Mouse (Mus musculus) left cerebral cortex, postnatal 25 days (tissue): ENCODE data around the gene H3f3b. TPM values are rescaled to one million over a fixed set of nuclear protein-coding genes. Genes with fewer than 3 reads are reported as not detected.

Experiments
- DNase-seq, 2 experiments: peaks; one replicate each; pipeline ENCODE4 v3.0.0; 2022; ENCODE audit warnings: low spot score in 2 of 2, mixed read lengths in 1 of 2
- intact Hi-C: fragments of 180-260 bp; cut with DNase I; formaldehyde crosslinking; loops from one replicate; pipeline ENCODE4 v1.15.1; 2025
- total RNA-seq, 2 experiments: library from RNA; stranded (reverse); gene quantifications; 2 replicates each; pipeline ENCODE4 v1.2.3; 2021

Gene H3f3b
- total RNA-seq, 2 experiments from 2014 or later = 225 to 260 TPM

DNA sequence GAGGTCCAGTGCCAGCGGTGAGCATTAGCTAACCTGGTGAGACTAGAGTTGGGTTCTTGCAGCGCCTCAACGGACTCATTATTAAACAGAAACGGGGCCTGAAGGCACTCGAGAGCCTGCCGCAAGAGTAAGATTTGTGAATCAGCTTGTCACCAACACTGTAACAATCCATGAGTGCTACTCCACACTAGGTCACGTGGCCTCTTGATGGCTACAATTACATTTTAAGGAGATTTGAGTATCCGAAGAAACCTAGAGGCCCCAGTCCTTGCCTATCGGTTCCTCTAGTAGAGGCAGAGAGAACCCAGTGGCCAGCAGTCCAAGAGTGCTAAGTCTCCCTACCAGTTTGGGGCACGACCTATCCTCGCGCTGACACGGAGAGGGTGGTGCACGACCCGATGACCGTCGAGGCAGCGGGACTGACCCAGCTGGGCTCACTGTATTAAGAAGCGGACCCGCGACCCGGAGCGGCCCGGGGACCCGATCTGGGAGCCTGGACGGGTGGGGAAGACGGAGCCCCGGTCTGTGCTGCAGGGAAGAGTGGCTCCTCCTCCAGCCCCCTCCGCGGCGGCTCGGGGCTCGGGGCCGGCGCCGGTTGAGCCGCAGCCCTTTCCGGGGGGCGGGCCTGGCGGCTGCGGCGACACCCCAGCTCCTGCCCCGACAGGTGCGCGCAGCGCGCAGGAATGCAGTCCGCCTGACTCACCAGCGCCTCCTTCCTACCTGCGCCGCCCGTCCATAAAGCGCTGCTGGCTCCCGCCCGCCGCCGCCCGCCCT is 53.3 kb downstream of the H3f3b start, which contains the start of gene Itgb4:
TSS of gene Itgb4 (plus strand) at position 401 of the 774 bp plus-strand sequence.
- DNase-seq = no peak
- intact Hi-C loops = no loop called here

Other genes with a start within 250 kb of the H3f3b start
- 10 to 100 TPM; 18.8 to 20.7 TPM for gene Caskin2, start 214.3 kb downstream of the H3f3b start, total RNA-seq
- gene Tsen54, start 213.2 kb downstream of the H3f3b start, total RNA-seq = 10 to 100 TPM; 12.5 to 12.7 TPM
- gene Llgl2, start 203.9 kb downstream of the H3f3b start, total RNA-seq = 1 to 10 TPM; 3.7 to 4.0 TPM
- under 1 TPM; 0.11 to 0.23 TPM for gene Myo15b, start 169.6 kb downstream of the H3f3b start, total RNA-seq
- gene Smim5, start 128.0 kb downstream of the H3f3b start, total RNA-seq = under 1 TPM in 1 of 2 experiments, not detected in 1; 0.32 TPM
- not detected for gene Smim6, start 115.9 kb downstream of the H3f3b start, total RNA-seq
- gene Sap30bp, start 94.7 kb downstream of the H3f3b start, total RNA-seq = 10 to 100 TPM; 40.4 to 45.5 TPM
- 10 to 100 TPM; 22.3 to 26.3 TPM for gene Recql5, start 94.5 kb downstream of the H3f3b start, total RNA-seq
- 1 to 10 TPM; 3.7 to 6.6 TPM for gene Itgb4, start 53.3 kb downstream of the H3f3b start, total RNA-seq
- gene Galk1, start 15.2 kb downstream of the H3f3b start, total RNA-seq = 10 to 100 TPM; 14.7 to 18.7 TPM
- 10 to 100 TPM; 20.7 to 21.7 TPM for gene Unk, start 2.4 kb upstream of the H3f3b start, total RNA-seq
- gene Unc13d, start 50.0 kb upstream of the H3f3b start, total RNA-seq = 1 to 10 TPM in 1 of 2 experiments, under 1 TPM in 1; 0.82 to 1.0 TPM
- 100 to 1,000 TPM; 342 to 363 TPM for gene Wbp2, start 59.0 kb upstream of the H3f3b start, total RNA-seq
- gene Trim47, start 99.2 kb upstream of the H3f3b start, total RNA-seq = 1 to 10 TPM; 7.0 to 7.4 TPM
- 1 to 10 TPM; 7.0 to 7.1 TPM for gene Trim65, start 103.2 kb upstream of the H3f3b start, total RNA-seq
- 10 to 100 TPM; 53.0 to 53.8 TPM for gene Mrpl38, start 110.9 kb upstream of the H3f3b start, total RNA-seq
- 10 to 100 TPM; 72.8 to 82.1 TPM for gene Fbf1, start 140.2 kb upstream of the H3f3b start, total RNA-seq
- 10 to 100 TPM; 40.6 to 42.4 TPM for gene Ten1, start 170.9 kb upstream of the H3f3b start, total RNA-seq
- 100 to 1,000 TPM; 110 to 111 TPM for gene Acox1, start 171.1 kb upstream of the H3f3b start, total RNA-seq
- 1 to 10 TPM in 1 of 2 experiments, under 1 TPM in 1; 0.92 to 1.1 TPM for gene Evpl, start 210.1 kb upstream of the H3f3b start, total RNA-seq
- gene Srp68, start 246.3 kb upstream of the H3f3b start, total RNA-seq = 10 to 100 TPM; 65.8 to 69.8 TPM